Mouse (Mus musculus): ENCODE results near the gene Zfp638. TPM values are rescaled to one million over a fixed set of nuclear protein-coding genes. Genes with fewer than 3 reads are reported as not detected.
A peak's percentile ranks its signal among the peaks of the same experiment; 100 is the strongest.

The Zfp638 gene
- polyA plus RNA-seq, 1 experiment from 2014 or later, result 59.5 TPM

GRCm38 (mm10) chr6:83867598-83868585 is 983 bp downstream of the Zfp638 start:
- WGBS (ENCODE audit: insufficient replicate concordance), result 1% methylated on average over 19 of the region's 19 CpGs
- peak overlapping the region; percentile 99 for H3K4me2 ChIP-seq
- ATAC-seq (replicated peaks; ENCODE audit: insufficient number of reproducible peaks, low FRiP score, low TSS enrichment), result peak; percentile 52; the same call in 1 of the 2 replicates
- H3K9ac ChIP-seq (ENCODE audit: low read depth, low read length), result peak overlapping the region; percentile 70
- H3K36me3 ChIP-seq (ENCODE audit: control insufficient read depth, insufficient read depth, low read length), result no peaks in the 10 kb centered on the region
- H3K9me3 ChIP-seq (replicated peaks; ENCODE audit: control insufficient read depth, low read length), result no peaks in the 10 kb centered on the region
- H3K4me3 ChIP-seq (ENCODE audit: low read depth, low read length), result peak overlapping the region; percentile 71
- H3K27ac ChIP-seq (ENCODE audit: low read depth, low read length), result peak overlapping the region; percentile 75; the same call in 1 of the 2 replicates
- H3K27me3 ChIP-seq (ENCODE audit: control insufficient read depth, insufficient read depth, low read length), result no peaks in the 10 kb centered on the region
- 0 out of 2 replicates have a peak, but pooled peaks cover 3% of the 10 kb centered on the region for H3K4me1 ChIP-seq (ENCODE audit: control insufficient read depth, insufficient read depth, low read length)

GRCm38 (mm10) chr6:83879815-83880214 is 12.9 kb downstream of the Zfp638 start:
- Histone ChIP-seq H3K4me3 (ENCODE audit: low read depth, low read length) (no peak overlapping the region), H3K4me2 (peak overlapping the region; percentile 36; the same call in 1 of the 2 replicates), H3K9me3 (replicated peaks; ENCODE audit: control insufficient read depth, low read length) (no peaks in the 10 kb centered on the region), H3K4me1 (ENCODE audit: control insufficient read depth, insufficient read depth, low read length) (no peaks in the 10 kb centered on the region), H3K27ac (ENCODE audit: low read depth, low read length) (no peak overlapping the region), H3K36me3 (ENCODE audit: control insufficient read depth, insufficient read depth, low read length) (no peaks in the 10 kb centered on the region), H3K9ac (ENCODE audit: low read depth, low read length) (no peak overlapping the region), H3K27me3 (ENCODE audit: control insufficient read depth, insufficient read depth, low read length) (no peaks in the 10 kb centered on the region)
- WGBS (ENCODE audit: insufficient replicate concordance), result 3% methylated on average over 4 of the region's 4 CpGs
- no peak for ATAC-seq (replicated peaks; ENCODE audit: insufficient number of reproducible peaks, low FRiP score, low TSS enrichment)

- Histone ChIP-seq H3K4me1 (ENCODE audit: control insufficient read depth, insufficient read depth, low read length) (no peaks in the 10 kb centered on the region), H3K9ac (ENCODE audit: low read depth, low read length) (no peak overlapping the region), H3K27me3 (ENCODE audit: control insufficient read depth, insufficient read depth, low read length) (no peaks in the 10 kb centered on the region), H3K27ac (ENCODE audit: low read depth, low read length) (no peak overlapping the region), H3K36me3 (ENCODE audit: control insufficient read depth, insufficient read depth, low read length) (no peaks in the 10 kb centered on the region), H3K4me3 (ENCODE audit: low read depth, low read length) (no peak overlapping the region), H3K9me3 (replicated peaks; ENCODE audit: control insufficient read depth, low read length) (no peaks in the 10 kb centered on the region), H3K4me2 (no peak overlapping the region)
- WGBS (ENCODE audit: insufficient replicate concordance), result 84% methylated on average over 3 of the region's 3 CpGs
- no peak for ATAC-seq (replicated peaks; ENCODE audit: insufficient number of reproducible peaks, low FRiP score, low TSS enrichment)
Observed at GRCm38 (mm10) chr6:83886789-83887188, 19.9 kb downstream of the Zfp638 start.

- no peaks in the 10 kb centered on the region for H3K27me3 ChIP-seq (ENCODE audit: control insufficient read depth, insufficient read depth, low read length)
- H3K9me3 ChIP-seq (replicated peaks; ENCODE audit: control insufficient read depth, low read length), result no peaks in the 10 kb centered on the region
- no peak overlapping the region for H3K27ac ChIP-seq (ENCODE audit: low read depth, low read length)
- no peak for ATAC-seq (replicated peaks; ENCODE audit: insufficient number of reproducible peaks, low FRiP score, low TSS enrichment)
- WGBS (ENCODE audit: insufficient replicate concordance), result 73% methylated on average over 1 of the region's 1 CpGs
- no peak overlapping the region for H3K9ac ChIP-seq (ENCODE audit: low read depth, low read length)
- H3K4me2 ChIP-seq, result no peak overlapping the region
- H3K4me3 ChIP-seq (ENCODE audit: low read depth, low read length), result no peak overlapping the region
- H3K4me1 ChIP-seq (ENCODE audit: control insufficient read depth, insufficient read depth, low read length), result no peaks in the 10 kb centered on the region
- no peaks in the 10 kb centered on the region for H3K36me3 ChIP-seq (ENCODE audit: control insufficient read depth, insufficient read depth, low read length)
Observed at GRCm38 (mm10) chr6:83888802-83889201, 21.9 kb downstream of the Zfp638 start.

- 40% methylated on average over 2 of the region's 2 CpGs for WGBS (ENCODE audit: insufficient replicate concordance)
- H3K4me2 ChIP-seq, result no peak overlapping the region
- no peak for ATAC-seq (replicated peaks; ENCODE audit: insufficient number of reproducible peaks, low FRiP score, low TSS enrichment)
Observed at GRCm38 (mm10) chr6:83890281-83891015, 23.5 kb downstream of the Zfp638 start.

GRCm38 (mm10) chr6:83891251-83891650 is 24.3 kb downstream of the Zfp638 start:
- ATAC-seq (replicated peaks; ENCODE audit: insufficient number of reproducible peaks, low FRiP score, low TSS enrichment), result no peak
- H3K9me3 ChIP-seq (replicated peaks; ENCODE audit: control insufficient read depth, low read length), result no peaks in the 10 kb centered on the region
- WGBS (ENCODE audit: insufficient replicate concordance), result 78% methylated on average over 5 of the region's 5 CpGs
- no peaks in the 10 kb centered on the region for H3K27me3 ChIP-seq (ENCODE audit: control insufficient read depth, insufficient read depth, low read length)
- H3K4me2 ChIP-seq, result no peak overlapping the region
- H3K36me3 ChIP-seq (ENCODE audit: control insufficient read depth, insufficient read depth, low read length), result no peaks in the 10 kb centered on the region
- H3K4me3 ChIP-seq (ENCODE audit: low read depth, low read length), result no peak overlapping the region
- no peak overlapping the region for H3K27ac ChIP-seq (ENCODE audit: low read depth, low read length)
- no peak overlapping the region for H3K9ac ChIP-seq (ENCODE audit: low read depth, low read length)
- no peaks in the 10 kb centered on the region for H3K4me1 ChIP-seq (ENCODE audit: control insufficient read depth, insufficient read depth, low read length)

More at GRCm38 (mm10) chr6:83890281-83891015, 23.5 kb downstream of the Zfp638 start:
- no peak overlapping the region for H3K9ac ChIP-seq (ENCODE audit: low read depth, low read length)
- H3K36me3 ChIP-seq (ENCODE audit: control insufficient read depth, insufficient read depth, low read length), result no peaks in the 10 kb centered on the region
- no peaks in the 10 kb centered on the region for H3K27me3 ChIP-seq (ENCODE audit: control insufficient read depth, insufficient read depth, low read length)
- H3K27ac ChIP-seq (ENCODE audit: low read depth, low read length), result no peak overlapping the region
- H3K4me1 ChIP-seq (ENCODE audit: control insufficient read depth, insufficient read depth, low read length), result no peaks in the 10 kb centered on the region
- H3K9me3 ChIP-seq (replicated peaks; ENCODE audit: control insufficient read depth, low read length), result no peaks in the 10 kb centered on the region
- no peak overlapping the region for H3K4me3 ChIP-seq (ENCODE audit: low read depth, low read length)

GRCm38 (mm10) chr6:83891687-83892086 is 24.8 kb downstream of the Zfp638 start:
- H3K36me3 ChIP-seq (ENCODE audit: control insufficient read depth, insufficient read depth, low read length), result no peaks in the 10 kb centered on the region
- no peak overlapping the region for H3K9ac ChIP-seq (ENCODE audit: low read depth, low read length)
- H3K4me2 ChIP-seq, result no peak overlapping the region
- no peak overlapping the region for H3K4me3 ChIP-seq (ENCODE audit: low read depth, low read length)
- WGBS (ENCODE audit: insufficient replicate concordance), result 76% methylated on average over 2 of the region's 2 CpGs
- H3K4me1 ChIP-seq (ENCODE audit: control insufficient read depth, insufficient read depth, low read length), result no peaks in the 10 kb centered on the region
- H3K9me3 ChIP-seq (replicated peaks; ENCODE audit: control insufficient read depth, low read length), result no peaks in the 10 kb centered on the region
- H3K27ac ChIP-seq (ENCODE audit: low read depth, low read length), result no peak overlapping the region
- no peak for ATAC-seq (replicated peaks; ENCODE audit: insufficient number of reproducible peaks, low FRiP score, low TSS enrichment)
- no peaks in the 10 kb centered on the region for H3K27me3 ChIP-seq (ENCODE audit: control insufficient read depth, insufficient read depth, low read length)

GRCm38 (mm10) chr6:83893086-83893485 is 26.2 kb downstream of the Zfp638 start:
- Histone ChIP-seq H3K4me3 (ENCODE audit: low read depth, low read length) (no peak overlapping the region), H3K36me3 (ENCODE audit: control insufficient read depth, insufficient read depth, low read length) (no peaks in the 10 kb centered on the region), H3K9ac (ENCODE audit: low read depth, low read length) (no peak overlapping the region), H3K27me3 (ENCODE audit: control insufficient read depth, insufficient read depth, low read length) (no peaks in the 10 kb centered on the region), H3K4me1 (ENCODE audit: control insufficient read depth, insufficient read depth, low read length) (no peaks in the 10 kb centered on the region), H3K27ac (ENCODE audit: low read depth, low read length) (no peak overlapping the region), H3K9me3 (replicated peaks; ENCODE audit: control insufficient read depth, low read length) (no peaks in the 10 kb centered on the region), H3K4me2 (no peak overlapping the region)
- 75% methylated on average over 1 of the region's 1 CpGs for WGBS (ENCODE audit: insufficient replicate concordance)
- no peak for ATAC-seq (replicated peaks; ENCODE audit: insufficient number of reproducible peaks, low FRiP score, low TSS enrichment)

Data from heart, embryonic 11.5 days (tissue).